Mouse (Mus musculus): Measurements from ENCODE around the gene Srsf4. TPM values are rescaled to one million over a fixed set of nuclear protein-coding genes. Genes with fewer than 3 reads are reported as not detected.

Gene Srsf4
- total RNA-seq, 2 experiments from 2014 or later, result 39.0 to 44.5 TPM

DNA sequence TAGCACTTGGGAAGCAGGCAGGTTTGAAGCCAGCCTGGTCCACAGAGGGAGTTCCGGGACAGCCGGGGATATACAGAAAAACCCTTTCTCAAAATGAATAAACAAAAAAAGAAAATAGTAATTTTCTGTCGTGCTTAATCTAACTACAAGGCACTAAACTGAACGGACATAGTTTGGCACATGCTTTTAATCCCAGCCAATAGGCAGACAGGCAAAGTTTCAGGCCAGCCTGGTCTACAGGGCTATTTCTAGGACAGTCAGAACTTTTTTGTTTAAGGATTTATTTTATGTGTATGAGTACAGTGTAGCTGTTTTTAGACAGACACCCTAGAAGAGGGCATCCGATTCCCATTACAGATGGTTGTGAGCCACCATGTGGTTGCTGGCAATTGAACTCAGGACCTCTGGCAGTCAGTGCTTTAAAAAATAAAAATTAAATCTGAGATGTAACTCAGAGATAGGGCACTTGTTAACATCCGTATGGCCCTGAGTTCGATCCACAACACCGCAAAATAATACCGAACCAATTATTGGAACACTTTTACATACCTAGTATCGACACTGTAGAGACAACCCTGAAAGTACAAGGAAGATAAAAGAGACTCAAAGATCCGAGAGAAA, 635 bp upstream of the Srsf4 start:
- ATAC-seq (ENCODE audit: poor library complexity, severe bottlenecking), result no peak

DNA sequence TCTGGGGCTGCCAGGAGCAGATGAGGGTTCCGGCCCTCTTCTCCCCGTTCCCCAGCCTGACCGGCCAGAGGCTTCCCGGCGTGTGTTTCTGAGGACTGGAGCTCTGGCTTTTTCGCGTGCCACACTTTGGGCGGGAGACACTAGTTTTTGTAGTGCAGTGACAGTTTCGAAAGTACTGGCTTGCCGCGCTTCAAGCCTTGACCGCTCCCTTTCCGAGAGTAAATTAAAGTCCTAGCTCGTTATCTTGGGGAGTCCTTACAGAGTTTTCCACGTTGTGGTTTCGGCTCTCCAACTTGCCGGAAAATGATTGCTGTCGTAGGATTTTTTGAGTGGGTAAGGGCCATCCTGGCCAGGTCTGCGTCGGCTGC, 736 bp downstream of the Srsf4 start:
- peak; percentile 16 for ATAC-seq (ENCODE audit: poor library complexity, severe bottlenecking)

DNA sequence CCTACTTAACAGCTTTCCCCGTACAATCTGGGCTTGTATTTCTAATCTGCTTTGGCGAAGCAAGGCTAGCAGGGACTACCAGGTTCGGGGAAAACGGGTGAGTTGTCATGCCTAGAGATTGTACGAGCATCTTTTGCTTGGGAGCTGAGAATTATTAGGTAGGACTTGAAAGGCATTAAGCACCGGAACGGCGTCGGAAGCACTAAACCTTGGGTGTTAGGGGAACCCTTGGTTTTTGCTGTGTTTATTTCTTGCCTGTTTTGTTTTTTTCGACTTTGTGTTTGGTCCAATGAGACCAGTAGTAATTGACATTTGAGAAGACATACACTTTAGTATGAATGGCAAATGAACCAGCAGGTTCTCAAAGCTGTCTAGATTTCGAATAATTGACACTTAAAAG, 1.1 kb downstream of the Srsf4 start:
- no peak for ATAC-seq (ENCODE audit: poor library complexity, severe bottlenecking)

DNA sequence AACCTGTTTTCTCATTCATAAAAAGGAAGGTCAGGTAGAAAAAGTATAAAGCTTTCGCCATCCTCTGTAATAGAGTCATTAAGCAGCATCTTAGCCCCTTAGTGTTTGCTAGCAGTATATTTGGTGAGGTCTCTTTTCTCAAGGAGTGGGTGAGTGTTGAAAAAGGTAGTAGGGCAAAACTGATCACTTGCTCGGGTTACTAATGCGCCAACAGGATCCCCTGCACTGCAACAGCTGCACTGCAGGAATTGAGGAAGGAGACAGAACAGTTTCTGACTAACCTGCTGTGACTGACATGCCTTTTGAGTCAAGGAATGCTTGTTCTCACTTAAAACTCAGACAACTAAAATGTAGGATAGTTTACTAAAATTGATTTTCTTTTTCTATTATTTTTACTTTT, 1.8 kb downstream of the Srsf4 start:
- no peak for ATAC-seq (ENCODE audit: poor library complexity, severe bottlenecking)

DNA sequence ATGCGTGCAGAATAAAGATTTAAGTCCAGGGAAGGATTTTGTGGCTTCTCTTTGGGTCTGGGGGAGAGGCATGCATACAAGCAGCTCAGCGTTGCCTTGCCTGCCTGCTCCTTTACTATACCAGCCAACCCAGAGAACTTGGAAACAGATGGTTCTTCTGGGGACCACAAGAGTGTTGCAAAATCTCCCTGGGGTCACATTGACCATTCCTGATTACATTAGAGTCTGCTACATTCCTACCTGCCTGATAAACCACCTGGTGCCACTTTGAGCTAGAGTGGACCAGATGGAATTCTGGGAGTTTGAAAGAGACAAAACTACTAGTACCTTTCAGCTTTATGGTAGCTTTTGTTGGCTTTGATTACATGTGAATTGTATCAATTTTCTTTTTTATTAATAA, 3.4 kb downstream of the Srsf4 start:
- ATAC-seq (ENCODE audit: poor library complexity, severe bottlenecking), result no peak

DNA sequence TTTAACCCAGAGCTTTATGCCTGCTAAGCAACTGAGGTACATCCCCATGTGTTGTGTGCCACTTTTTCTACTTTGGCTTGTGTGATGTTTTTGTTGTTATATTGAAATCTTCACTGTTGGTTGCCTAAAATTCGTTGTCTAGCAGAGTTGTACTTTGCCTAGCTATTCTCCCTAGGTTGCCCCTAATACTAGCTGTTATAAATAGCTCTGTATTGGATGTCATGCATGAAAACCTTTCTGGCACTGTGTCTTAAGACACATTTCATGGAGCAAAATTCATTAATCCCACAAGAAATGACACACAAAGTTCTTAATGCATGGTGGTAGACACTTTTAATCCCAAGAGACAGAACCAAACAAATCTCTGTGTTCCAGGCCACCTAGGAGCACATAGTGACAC, 6.3 kb downstream of the Srsf4 start:
- no peak for ATAC-seq (ENCODE audit: poor library complexity, severe bottlenecking)

DNA sequence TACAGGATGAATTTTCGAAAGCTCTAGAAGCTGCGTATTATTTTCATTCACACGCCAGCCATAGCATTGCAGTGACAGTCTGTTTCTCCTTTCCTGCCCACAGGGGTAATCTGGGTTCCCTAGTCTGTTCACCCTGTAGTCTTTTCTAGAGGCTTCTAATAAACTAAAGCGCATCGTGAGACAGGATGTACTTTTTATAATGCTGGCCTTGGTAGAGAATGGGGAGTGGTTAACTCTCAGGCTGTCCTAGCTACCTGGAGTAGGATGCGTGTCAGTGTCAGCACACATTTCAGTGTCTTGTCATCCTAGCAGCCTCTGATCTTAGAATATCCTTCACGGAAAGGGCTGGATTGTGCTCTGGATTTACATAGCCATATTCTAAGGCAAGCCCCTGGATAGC, 7.9 kb downstream of the Srsf4 start:
- no peak for ATAC-seq (ENCODE audit: poor library complexity, severe bottlenecking)

DNA sequence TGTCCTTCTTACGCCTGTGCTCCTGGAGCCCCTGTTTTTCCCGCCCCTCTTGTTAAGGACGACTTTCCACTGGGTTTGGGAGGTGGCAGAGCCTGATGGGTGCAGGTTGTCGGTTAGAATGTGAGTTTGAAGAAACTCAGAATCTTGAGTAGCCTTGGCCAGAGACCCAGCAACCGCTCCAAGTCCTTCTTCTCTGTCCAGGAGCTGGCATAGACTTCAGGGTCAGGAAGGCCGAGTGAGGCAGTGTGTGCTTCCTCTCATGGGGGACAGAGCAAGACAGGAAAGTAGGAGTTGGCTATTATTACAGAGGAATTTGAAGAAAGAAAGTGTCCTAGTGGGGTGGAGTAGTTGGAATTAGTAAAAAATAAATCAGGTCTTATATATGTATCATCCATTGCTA, 10.2 kb downstream of the Srsf4 start:
- no peak for ATAC-seq (ENCODE audit: poor library complexity, severe bottlenecking)

DNA sequence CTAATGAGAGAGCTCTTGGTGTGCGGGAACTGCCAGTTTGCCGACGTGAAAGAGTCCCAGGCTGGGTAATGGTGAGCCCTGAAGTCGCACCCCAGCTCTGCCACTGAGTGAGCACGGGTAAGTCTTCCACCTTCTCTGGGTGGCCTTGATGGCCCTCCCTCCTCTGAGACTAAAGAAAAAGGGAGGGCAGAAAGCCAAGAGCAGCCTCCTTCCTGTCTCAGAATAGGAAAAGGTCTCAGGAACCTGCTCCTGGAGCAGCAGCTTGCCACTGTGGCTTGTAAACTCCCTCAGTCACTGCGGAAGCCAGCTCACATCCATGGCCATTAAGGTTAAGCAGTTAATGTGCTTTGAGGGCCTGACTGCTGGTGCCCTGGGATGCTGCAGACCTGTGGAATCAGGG, 12.0 kb downstream of the Srsf4 start:
- ATAC-seq (ENCODE audit: poor library complexity, severe bottlenecking), result no peak

DNA sequence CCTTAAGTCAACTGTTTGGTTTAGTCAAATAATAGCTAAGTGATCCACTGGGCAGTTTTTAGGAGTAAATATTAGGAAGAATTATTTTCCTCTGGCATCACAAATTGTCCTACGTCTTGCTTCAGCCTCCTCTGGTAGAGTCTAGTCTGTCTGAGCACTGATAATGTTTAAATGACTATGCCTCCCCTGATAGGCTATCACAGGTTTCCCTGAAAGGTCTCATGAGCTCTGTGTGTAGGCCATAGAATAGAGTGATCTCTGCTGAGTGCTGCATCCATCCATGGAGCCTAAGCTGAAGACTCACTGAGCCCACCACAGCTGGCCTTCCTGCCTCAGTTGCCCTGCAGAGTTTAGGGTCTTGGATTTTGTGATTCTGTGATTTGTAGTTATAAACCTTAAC, 15.1 kb downstream of the Srsf4 start:
- ATAC-seq (ENCODE audit: poor library complexity, severe bottlenecking), result no peak

DNA sequence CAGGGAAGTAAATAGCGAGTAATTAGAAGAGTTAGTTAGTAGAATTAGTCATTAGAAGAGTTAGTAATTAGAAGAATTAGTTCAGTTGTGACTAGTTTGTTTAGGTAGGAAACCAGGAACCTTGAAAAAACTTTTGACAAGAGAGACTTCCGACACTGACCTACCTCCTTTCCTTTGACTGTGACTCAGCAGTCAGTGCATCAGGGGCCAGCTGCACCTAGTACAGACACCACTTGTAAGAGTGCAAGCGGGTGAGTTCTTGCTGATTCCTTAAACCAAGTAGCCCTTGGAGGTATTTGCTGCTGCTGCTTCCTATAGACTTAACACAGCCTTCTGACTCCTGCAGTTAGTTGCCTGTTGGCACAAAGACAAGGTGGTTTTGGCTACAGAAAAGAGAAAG, 17.3 kb downstream of the Srsf4 start:
- ATAC-seq (ENCODE audit: poor library complexity, severe bottlenecking), result no peak

DNA sequence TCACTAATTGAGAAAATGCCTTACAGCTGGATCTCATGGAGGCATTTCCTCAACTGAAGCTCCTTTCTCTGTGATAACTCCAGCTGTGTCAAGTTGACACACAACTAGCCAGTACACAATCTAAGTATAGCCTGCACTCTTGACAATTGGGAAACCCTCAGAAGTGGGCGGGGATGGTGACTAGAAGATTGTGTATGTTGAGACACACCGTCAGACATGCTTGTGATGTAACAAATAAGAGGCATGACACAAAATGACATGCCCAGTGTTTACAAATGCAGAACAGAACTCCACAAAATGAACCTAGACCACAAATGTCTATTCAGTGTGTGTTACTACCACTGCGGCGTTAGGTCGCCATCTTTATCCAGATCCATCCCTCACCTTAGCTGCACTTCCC, 23.7 kb downstream of the Srsf4 start:
- ATAC-seq (ENCODE audit: poor library complexity, severe bottlenecking), result peak; percentile 62; the same call in 1 of the 2 replicates

DNA sequence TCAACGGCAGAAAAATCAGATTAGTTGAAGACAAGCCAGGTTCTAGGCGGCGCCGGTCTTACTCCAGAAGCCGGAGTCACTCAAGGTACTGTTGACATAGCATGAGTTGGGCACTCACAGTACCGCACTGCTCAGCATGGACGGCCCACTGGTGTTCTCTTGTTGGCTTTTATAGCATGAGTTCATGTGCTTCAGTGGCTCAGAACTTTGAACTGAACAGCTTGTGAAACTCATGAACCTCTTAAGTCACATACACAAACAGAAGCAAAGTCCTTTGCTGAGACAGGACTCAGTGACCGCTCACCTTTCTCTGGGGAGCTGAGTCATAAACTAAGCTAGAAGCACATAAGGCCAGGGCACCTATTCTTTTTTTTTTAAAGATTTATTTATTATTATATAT, 24.4 kb downstream of the Srsf4 start:
- ATAC-seq (ENCODE audit: poor library complexity, severe bottlenecking), result no peak

DNA sequence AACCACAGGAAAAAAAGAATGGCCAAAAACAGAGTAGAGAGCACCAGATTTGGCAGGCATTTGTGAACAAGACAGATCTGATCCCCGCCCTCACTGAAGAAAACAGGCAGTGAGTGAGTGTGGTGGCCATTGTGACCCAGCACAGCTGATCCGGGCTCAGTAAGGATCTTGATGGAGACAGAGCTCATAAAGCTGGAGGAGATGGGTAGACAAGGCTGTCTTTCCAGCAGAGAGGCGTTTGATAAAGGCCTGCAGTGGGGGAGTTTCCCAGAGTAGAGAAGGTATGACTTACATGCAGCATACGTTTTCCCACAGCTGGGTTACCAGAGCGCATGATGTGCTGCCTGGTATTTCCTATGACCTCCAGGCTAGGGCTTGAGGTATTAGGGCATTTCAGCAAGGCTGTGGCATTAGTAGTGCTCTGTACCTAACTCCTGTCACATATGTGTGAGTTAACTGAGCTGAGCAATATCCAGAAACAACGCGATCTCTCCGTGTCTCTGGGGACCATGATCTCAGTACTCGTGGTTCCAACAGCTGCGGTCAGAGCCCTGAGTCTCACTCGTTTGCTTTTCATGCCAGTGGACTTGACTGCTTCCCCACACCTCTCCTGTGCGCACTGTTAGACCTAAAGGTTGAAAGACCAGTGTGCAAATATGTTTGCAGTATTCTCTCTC, 25.2 kb downstream of the Srsf4 start:
- no peak for ATAC-seq (ENCODE audit: poor library complexity, severe bottlenecking)

DNA sequence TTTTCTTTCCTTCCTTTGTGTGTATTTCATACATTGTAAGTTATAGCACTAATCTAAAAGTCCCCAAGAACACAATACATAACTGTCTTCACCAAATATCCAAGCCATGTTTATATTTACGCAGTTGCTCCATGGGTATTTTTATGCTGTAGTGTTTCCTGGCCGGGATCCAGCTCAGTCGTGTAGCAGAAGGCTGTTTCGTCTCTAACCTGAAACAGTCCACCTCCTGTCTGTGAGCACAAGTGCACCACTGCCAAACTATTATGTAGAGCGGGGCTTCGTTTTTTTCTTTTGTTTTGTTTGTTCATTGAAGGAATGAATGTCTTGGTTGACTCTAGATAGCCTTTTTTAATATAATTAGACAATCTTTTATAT, 25.8 kb downstream of the Srsf4 start:
- no peak for ATAC-seq (ENCODE audit: poor library complexity, severe bottlenecking)

DNA sequence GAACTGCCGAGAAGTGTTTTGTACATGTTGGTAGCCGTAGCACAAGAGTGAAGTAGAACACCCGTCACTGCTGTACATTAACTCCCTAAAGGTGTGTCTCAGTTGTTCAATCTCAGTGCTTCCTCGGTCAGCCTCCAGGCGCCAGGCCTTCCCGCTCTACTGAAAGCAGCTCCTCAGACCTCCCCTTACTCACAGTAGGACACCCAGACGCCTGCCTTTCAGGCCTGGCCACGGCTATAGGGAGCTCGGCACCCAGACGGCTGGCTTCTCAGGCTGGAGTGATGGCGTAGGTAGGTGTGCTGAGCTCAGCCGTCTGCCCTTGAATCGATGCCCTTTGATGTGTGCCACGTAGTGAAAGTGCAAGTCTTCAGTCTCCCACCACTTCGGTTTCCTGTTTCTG, 27.7 kb downstream of the Srsf4 start:
- ATAC-seq (ENCODE audit: poor library complexity, severe bottlenecking), result no peak

DNA sequence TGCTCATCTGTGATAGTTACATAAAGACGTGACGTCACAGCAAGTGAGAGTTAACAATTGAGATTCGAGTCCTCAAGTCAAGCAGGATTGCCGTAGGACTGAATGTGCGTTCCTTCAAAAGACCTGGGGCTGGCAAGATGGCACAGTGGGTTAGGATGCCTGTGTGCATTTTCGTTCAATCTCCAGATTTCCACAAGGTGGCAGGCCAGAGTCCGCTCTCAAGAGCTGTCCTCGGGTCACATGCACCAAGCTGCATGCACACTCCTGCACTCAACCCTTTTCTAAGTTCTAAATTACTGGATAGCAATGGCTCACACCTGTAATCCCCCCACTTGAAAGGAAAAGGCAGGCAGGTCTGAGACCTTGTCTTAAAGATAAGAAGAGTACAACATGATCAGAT, 31.1 kb downstream of the Srsf4 start:
- peak; percentile 67 for ATAC-seq (ENCODE audit: poor library complexity, severe bottlenecking)

DNA sequence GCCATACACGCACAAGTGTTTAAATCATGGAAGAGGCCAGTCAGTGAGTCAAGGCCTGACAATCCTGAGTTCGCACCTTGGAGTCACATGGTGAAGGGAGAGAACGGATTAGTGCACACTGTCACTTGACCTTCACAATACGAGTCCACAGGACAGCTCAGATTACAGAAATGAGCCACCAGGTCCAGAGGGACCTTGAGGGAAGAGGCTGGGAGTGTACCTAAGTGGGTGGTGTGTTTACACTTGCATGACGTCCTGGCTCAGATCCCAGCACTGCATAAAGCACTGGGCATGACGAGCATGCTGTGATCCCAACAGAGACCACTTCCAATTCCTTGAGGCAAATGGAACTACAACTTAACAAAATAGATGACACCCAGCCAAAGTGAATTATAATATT, 33.0 kb downstream of the Srsf4 start:
- ATAC-seq (ENCODE audit: poor library complexity, severe bottlenecking), result no peak

DNA sequence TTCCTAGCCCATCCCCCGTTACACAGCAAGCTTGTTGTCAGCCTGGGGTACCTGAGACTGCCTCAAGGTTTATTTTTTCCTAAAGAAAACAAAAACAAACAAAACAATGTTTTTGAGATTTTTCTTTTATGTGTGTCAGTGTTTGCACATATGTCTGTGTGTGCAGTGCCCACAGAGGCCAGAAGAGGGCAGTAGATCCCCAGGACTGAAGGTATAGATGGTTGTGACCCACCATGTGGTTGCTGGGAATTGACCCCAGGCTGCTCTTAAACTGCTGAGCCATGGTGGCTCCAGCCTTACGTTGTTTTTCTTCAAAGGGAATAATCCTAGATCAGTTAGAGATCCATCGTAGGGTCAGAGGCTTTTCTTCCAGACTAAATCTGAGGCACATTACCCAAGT, 34.5 kb downstream of the Srsf4 start:
- no peak for ATAC-seq (ENCODE audit: poor library complexity, severe bottlenecking)

DNA sequence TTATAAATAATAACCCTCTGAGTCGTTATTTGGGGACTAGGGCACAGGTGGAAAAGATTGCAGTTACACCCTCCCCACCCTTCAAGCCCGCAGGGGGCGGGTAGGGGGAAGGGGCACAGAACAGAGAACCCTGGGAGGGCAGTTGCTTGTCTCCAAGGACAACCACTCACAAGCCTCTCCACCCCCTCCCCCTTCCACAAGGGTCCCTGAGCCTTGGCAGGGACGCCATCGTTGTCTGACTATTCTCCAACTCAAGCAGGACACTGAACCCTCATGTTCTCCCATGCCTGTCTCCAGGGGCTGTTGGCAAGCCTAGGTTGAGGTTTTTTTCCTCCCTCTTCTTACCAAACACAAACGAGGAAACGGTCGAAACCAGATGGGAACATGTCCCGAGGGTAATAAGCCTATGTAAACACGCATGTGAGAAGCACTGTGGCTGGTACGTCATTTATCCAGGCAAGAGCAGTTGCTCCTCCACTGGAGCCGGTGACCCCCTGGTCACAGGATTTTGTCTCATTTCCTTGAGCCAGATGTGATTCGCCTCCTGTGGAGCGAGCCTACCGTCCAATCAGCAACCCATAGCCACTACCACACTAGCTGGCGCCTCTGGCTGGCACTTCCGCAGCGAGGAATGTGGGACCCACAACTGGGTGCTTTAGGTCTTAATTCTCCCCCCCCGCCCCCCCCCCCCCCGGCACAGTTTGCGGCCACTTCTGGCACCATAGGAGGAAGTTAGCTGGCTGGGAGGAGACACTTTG, 37.0 kb downstream of the Srsf4 start:
- peak; percentile 84 for ATAC-seq (ENCODE audit: poor library complexity, severe bottlenecking)

DNA sequence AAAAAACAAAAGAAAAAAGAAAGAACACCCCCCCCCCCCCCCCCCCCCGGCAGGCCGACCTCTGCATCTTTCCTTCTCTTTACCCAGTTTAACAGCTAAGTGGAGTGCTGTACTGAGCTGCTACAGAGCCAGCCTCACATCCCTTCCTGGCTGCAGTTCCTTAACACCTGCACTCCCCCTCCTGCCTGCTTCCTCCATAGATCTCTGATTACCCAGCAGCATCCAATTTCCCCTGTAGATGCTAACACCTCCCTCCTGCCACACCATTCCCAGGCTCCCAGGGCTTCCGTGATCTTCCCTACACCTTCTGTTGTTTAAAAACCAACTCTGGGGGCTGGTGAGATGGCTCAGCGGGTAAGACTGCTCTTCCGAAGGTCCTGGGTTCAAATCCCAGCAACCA, 38.1 kb downstream of the Srsf4 start:
- no peak for ATAC-seq (ENCODE audit: poor library complexity, severe bottlenecking)

DNA sequence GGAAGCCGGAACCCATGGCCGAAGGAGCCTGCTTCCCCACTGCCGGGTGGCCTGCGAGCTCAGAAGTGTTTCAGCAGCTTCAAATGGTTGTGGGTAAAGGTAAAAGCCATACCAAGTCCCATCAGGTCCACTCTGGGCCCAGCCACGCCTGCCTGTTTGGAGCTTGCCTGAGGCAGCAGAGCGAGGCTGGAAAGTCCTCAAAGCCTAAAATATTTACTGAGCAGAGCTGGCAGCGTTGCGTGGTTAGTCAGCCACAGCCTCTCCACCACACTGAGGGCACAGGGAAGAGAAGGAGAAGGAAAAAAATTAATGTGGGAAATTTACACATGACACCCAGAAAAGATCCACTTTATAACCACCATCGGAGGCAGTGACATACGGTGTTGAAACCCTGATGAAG, 40.1 kb downstream of the Srsf4 start:
- no peak for ATAC-seq (ENCODE audit: poor library complexity, severe bottlenecking)
